Mouse (Mus musculus): ENCODE data around the gene Scfd2. TPM values are rescaled to one million over a fixed set of nuclear protein-coding genes. Genes with fewer than 3 reads are reported as not detected.

Scfd2 gene
- total RNA-seq, 1 experiment from 2014 or later = 11.6 TPM

DNA sequence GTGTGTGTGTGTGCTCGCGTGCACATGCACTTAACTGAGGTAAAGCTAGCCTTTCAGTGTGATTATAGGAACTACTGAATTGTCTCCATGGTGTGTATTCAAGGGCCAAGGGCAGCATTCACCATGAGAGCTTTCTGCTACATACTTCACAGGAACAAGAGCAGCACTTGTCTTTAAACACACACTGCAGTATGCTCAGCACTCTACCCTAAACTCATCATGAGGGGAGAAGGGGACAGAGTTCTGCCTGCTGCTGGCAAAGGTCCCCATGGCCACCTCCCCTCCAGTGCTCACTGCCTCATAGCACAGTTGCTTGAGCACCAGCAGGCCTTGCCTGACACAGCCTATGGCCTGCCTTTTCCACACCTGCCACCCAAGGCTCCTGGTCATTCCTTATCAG is 230.1 kb downstream of the Scfd2 start:
- no peak for ATAC-seq (replicated peaks in 1 of 2; ENCODE audit: insufficient read depth in 1 of 2, low FRiP score in 2 of 2, low TSS enrichment in 1 of 2, low read depth in 1 of 2, poor library complexity in 2 of 2, severe bottlenecking in 2 of 2)

DNA sequence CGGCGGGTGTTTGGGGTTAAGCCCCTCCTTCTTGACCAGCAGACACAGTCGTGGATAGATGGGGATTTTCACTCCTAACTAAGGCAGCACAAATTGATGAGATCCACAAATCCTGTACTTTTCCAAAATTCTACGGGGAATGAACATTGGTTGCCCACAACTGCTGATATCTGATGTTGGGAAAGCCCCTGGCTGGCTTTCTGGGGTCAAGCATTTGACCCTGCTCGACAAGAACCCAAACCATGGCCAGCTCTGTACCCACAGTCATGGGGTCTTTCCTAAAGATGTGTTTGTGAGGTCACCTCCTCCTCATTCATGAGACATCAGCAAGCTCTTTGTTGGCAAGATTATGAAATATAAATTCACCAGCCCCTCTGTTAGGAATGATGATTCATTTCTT is 230.6 kb downstream of the Scfd2 start:
- no peak for ATAC-seq (replicated peaks in 1 of 2; ENCODE audit: insufficient read depth in 1 of 2, low FRiP score in 2 of 2, low TSS enrichment in 1 of 2, low read depth in 1 of 2, poor library complexity in 2 of 2, severe bottlenecking in 2 of 2)

DNA sequence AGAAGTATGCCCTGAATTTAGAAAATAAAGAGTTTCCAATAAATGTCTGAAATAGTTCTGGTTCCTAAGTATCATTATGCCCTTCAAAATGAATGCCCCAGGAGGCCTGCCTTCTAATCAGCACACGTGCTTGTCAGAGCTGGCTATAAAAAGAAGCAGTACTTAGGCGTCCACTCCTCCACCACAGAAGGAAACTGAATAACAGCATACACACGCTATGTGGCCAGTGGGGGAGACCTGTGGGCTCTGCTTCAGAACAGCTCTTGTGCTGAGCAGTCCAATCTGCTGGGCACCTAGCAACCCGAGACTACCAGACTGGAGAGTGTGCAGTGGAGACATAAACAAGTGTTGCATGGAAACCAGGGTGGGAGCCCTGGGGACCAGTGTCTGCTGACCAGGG is 231.4 kb downstream of the Scfd2 start:
- ATAC-seq (replicated peaks in 1 of 2; ENCODE audit: insufficient read depth in 1 of 2, low FRiP score in 2 of 2, low TSS enrichment in 1 of 2, low read depth in 1 of 2, poor library complexity in 2 of 2, severe bottlenecking in 2 of 2) = no peak

DNA sequence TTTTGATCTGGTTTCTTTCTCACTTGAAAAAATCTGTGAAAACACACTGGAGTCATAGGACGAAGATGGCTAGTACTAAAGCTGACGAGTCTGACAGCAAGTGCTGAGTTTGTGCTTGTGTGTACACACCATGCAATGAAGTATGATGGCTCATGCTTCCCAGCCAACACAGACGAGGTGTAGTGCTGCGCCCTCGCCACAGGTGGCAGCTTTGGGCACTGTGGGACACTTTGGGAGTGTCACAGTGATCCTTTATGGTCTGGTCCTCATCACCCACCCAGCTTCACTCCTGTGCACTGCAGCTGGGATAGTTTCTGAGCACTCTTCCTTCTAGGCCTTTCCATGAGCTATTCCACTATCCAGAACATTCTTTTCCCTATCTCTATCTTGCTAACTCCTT is 234.4 kb downstream of the Scfd2 start:
- ATAC-seq (replicated peaks in 1 of 2; ENCODE audit: insufficient read depth in 1 of 2, low FRiP score in 2 of 2, low TSS enrichment in 1 of 2, low read depth in 1 of 2, poor library complexity in 2 of 2, severe bottlenecking in 2 of 2) = peak; percentile 40 to 73; a peak in 2 of 4 replicates

DNA sequence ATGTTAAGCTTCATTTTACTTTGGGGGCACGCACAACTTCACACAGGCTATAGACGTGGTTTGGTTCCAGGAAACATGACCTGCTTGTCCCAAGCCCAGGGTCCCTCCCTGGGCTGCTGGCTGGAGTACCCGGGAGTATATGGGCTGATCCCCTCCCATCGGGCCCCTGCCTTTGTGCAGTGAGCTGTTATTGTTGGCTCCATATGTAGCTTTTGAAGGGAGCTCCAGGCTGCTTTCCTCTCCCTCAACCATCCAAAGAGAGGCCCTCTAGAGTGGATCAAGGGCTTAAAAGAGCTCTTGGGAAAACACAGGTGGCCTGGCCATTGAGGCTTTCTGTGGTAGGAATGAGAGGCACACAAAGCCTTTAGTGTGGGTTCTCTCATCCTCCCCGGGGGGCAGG is 235.5 kb downstream of the Scfd2 start:
- no peak for ATAC-seq (replicated peaks in 1 of 2; ENCODE audit: insufficient read depth in 1 of 2, low FRiP score in 2 of 2, low TSS enrichment in 1 of 2, low read depth in 1 of 2, poor library complexity in 2 of 2, severe bottlenecking in 2 of 2)

DNA sequence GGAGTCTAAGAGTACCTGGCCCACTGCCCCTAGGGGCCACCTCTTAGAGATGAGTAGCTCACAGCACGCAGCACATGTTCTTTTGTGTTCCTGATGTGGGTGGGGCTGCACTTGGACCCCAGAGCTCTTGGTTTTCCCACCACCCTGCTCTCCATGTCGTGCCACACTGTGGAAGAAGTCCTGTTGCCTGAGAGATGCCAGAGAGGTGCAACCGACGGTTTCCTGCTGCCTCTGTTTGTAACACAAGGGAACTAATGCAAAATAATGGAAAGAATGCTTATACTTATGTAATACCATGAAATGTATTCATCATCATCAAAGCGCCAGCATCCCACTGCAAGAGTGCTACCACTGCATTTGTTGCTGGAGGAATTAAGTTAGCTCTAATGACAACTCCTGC is 238.0 kb downstream of the Scfd2 start:
- ATAC-seq (replicated peaks in 1 of 2; ENCODE audit: insufficient read depth in 1 of 2, low FRiP score in 2 of 2, low TSS enrichment in 1 of 2, low read depth in 1 of 2, poor library complexity in 2 of 2, severe bottlenecking in 2 of 2) = no peak

DNA sequence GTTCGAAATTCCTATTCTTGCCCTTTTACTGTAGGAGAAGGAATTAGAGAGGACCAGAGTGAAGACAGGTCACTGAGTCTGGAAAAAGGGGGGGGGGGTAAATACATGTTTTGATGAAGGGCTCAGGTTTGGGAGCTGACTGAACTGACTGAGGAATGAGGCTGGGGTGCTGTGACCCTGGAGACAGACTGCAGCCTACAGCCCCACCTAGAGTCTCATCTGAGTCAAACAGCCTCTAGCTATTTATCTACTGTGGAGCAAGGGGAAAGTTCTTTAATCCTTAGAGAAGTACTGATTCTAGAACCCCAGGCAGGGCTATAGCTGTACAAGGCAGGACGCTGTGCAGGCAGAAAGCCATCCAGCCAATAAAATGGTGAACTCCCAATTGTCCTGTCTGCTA is 239.5 kb downstream of the Scfd2 start:
- ATAC-seq (replicated peaks in 1 of 2; ENCODE audit: insufficient read depth in 1 of 2, low FRiP score in 2 of 2, low TSS enrichment in 1 of 2, low read depth in 1 of 2, poor library complexity in 2 of 2, severe bottlenecking in 2 of 2) = no peak

DNA sequence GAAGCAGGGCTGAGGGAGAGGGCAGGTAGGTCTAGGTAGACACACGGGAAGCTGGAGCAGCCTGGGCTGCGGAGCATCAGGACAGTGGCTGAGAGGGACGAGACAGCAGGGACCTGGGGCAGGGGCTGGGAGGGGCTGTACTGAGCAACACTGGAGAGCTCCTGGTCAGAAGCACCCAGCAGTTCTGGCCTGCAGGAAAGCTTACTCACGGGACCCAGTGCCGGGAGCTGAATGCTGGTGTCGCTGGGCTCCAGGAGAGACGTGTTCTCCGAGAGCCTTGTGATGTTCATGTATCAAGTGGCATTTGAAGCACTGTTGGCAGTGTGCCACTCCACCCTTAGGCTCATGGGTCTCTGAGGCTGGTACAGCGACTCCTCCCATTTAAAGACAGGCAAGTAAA is 240.0 kb downstream of the Scfd2 start:
- no peak for ATAC-seq (replicated peaks in 1 of 2; ENCODE audit: insufficient read depth in 1 of 2, low FRiP score in 2 of 2, low TSS enrichment in 1 of 2, low read depth in 1 of 2, poor library complexity in 2 of 2, severe bottlenecking in 2 of 2)

DNA sequence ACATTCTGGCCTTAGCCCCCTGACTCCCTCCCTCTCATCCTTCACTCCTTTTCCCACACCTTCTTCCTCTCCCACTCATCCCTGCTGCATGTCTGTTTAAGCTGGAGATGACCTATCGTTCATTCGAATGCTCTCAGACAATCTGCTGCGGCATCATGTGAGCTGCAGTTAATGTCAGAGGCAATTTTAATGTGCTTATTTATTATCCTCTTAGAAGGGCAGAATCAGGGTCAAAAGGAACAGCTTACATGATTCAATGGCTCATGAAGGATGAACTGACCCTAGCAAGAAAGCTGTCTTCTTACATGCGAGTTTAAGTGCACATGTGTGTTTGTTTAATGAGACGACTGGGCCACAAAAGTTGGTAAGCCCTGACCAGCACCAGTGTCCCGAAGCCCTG is 241.6 kb downstream of the Scfd2 start:
- ATAC-seq (replicated peaks in 1 of 2; ENCODE audit: insufficient read depth in 1 of 2, low FRiP score in 2 of 2, low TSS enrichment in 1 of 2, low read depth in 1 of 2, poor library complexity in 2 of 2, severe bottlenecking in 2 of 2) = no peak

DNA sequence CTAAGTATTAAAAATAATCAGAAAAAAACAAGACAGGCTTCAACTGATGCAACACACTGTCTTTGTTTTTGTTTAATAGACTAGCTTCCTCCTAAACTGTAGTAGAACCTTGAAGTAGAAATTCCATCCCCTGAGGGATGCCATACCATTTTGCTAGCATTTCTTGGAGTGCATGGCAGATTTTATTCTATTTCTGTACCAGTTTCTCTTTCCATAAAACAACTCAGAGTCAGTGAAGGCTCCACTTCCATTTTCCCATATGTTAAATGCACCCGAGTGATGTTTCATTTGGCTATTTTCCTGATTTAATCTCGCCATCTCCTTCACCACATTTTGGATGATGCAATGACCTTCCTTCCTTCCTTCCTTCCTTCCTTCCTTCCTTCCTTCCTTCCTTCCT is 243.4 kb downstream of the Scfd2 start:
- ATAC-seq (replicated peaks in 1 of 2; ENCODE audit: insufficient read depth in 1 of 2, low FRiP score in 2 of 2, low TSS enrichment in 1 of 2, low read depth in 1 of 2, poor library complexity in 2 of 2, severe bottlenecking in 2 of 2) = no peak

DNA sequence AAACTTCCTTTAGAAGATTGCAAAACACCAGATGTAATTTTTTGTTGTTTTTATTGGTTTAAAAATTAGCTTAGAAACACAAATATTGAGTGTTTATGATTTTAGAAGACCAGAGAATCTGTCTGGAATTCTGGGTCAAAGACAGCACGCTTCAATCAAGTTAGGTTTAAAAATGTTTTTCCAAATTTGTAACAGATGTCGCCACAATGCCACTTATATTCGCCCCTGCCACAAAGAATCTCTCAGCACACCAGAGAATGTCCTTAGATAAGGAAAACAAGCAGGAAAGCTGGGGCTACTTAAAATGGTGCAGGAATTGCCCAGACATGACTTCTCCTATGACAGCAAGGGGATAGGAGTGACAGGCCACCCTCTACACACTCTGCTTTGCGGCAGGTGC is 245.3 kb downstream of the Scfd2 start:
- ATAC-seq (replicated peaks in 1 of 2; ENCODE audit: insufficient read depth in 1 of 2, low FRiP score in 2 of 2, low TSS enrichment in 1 of 2, low read depth in 1 of 2, poor library complexity in 2 of 2, severe bottlenecking in 2 of 2) = no peak

DNA sequence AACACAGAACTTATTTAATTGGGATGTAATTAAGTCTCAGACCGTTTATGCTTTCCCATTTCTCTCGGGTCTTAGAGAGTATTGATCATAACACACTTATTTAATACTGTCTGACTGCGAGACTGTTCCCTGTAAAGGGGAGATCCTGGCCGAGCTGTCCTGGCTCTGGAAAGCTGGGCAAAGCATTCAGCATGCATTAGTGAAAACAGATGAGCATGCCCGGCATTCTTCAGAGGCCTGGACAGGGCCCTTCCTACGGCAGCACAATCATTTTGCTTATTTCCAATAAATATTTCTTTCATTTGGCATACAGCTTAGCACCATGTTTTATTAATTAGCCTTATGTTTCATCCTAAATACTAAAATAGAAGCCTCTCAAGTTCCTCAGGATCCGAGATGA is 245.8 kb downstream of the Scfd2 start:
- no peak for ATAC-seq (replicated peaks in 1 of 2; ENCODE audit: insufficient read depth in 1 of 2, low FRiP score in 2 of 2, low TSS enrichment in 1 of 2, low read depth in 1 of 2, poor library complexity in 2 of 2, severe bottlenecking in 2 of 2)

DNA sequence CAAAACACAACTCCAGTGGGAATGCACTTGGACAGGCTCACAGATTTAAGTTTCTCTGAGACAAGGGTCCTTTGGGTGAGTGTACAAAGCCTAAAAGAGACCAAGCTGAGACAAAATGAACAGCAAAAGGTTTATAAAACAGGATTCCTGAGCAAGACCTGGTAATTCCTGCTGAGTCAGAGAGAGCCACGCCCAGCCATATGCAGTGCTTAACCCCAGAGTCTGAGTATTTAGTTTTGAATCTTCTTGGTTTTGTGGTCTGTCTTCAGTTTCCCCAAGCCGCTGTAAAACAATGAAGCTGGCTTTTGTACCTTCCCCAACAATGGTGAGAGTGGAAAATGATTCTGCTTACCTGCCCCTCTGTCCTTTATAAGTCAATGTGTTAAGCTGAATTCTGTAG is 246.3 kb downstream of the Scfd2 start:
- peak; percentile 66 to 72 for ATAC-seq (replicated peaks in 1 of 2; ENCODE audit: insufficient read depth in 1 of 2, low FRiP score in 2 of 2, low TSS enrichment in 1 of 2, low read depth in 1 of 2, poor library complexity in 2 of 2, severe bottlenecking in 2 of 2)

DNA sequence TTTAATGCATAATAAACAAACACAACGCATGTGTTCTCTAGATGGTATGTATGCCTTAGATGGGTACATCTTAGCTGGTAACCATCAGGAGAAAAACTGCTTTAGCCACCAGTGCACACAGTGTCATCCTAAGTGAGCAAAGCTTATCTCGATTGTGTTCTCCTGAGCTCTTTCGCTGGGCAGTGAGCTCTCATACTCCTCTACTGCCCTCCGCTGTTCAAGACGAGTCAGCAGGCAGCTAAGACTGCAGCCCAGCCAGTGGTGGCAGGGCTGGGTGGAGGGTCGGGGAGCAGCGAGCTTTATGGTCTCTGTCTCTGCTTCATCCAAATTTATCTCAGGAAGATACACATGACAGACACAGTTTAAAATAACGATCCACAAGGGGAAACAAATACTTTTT is 248.0 kb downstream of the Scfd2 start:
- peak in 1 of 2 experiments; percentile 35; a peak in 1 of 4 replicates for ATAC-seq (replicated peaks in 1 of 2; ENCODE audit: insufficient read depth in 1 of 2, low FRiP score in 2 of 2, low TSS enrichment in 1 of 2, low read depth in 1 of 2, poor library complexity in 2 of 2, severe bottlenecking in 2 of 2)

DNA sequence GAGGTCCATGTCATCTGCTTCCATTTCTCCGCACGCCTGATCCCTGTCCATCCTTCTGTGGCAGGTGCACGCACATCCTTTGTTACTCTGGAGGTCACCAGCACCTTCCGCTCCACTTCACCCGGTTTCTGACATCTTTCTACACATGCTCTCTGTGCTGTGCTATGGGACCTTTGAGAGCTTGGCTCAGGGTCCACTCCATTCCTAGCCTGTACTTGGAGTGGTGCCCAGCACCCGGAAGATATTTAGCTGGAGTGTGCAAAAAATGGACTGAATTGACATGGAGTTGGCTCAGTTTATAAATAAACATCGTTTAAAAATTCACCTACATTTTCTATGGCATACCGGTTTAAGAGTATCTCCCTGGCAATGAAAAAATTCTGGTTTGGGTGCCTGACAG is 250.1 kb downstream of the Scfd2 start:
- no peak for ATAC-seq (replicated peaks in 1 of 2; ENCODE audit: insufficient read depth in 1 of 2, low FRiP score in 2 of 2, low TSS enrichment in 1 of 2, low read depth in 1 of 2, poor library complexity in 2 of 2, severe bottlenecking in 2 of 2)

DNA sequence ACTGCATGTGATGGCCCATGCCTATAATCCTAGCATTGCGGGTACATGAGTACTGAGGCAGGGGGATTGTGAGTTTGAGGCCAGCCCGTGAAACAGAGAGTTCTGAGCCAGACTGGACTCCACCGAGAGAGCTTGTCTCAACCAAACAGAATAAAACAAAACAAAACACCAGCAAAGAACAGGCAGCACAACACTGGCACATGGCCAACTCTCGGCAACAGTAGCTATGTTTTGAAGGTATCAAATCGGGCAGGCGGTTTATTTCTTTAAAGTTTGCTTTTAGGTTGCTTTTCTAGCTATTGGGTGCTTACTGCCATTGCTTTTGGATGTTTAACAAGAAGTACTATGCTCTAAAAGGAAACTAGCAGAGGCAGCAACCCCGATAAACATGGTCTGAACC is 251.9 kb downstream of the Scfd2 start:
- ATAC-seq (replicated peaks in 1 of 2; ENCODE audit: insufficient read depth in 1 of 2, low FRiP score in 2 of 2, low TSS enrichment in 1 of 2, low read depth in 1 of 2, poor library complexity in 2 of 2, severe bottlenecking in 2 of 2) = no peak

DNA sequence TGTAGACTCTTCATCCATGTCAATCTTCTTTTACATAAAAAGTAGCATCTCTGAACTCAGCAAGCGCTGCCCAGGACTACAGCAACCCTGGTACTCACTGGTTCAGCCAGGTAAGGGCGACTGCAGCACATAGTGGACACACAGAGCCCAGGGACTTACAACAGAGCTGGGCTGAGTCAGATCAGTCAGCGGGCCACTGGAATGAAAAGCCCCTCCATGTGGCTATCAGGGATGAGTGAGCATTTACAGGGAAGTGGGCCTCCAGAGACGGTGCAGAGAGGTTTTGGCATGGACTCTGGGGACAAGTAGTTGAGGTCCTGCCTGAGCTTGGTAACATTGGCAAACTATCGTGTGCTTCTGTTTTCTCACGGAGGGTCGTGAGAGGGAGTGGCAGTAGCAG is 253.1 kb downstream of the Scfd2 start:
- ATAC-seq (replicated peaks in 1 of 2; ENCODE audit: insufficient read depth in 1 of 2, low FRiP score in 2 of 2, low TSS enrichment in 1 of 2, low read depth in 1 of 2, poor library complexity in 2 of 2, severe bottlenecking in 2 of 2) = no peak

DNA sequence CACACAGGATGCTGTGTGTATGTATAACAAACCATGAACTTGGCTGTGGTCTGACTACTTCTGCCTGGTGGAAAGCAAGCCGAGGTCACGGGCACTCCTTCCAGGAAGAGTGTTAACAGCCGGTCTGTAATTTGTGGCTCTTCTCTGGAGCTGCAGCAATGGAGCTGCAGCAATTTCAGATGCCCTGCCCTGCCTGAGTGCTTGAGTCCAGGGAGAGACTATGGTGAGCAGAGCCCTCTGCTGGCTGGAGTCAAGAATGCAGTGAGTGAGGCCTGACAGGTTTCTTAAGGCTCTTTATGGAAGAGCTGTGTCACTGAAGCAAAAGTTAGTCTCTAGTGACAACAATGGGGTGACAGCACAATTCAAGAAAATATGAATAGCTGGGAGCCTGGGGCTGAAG is 253.8 kb downstream of the Scfd2 start:
- ATAC-seq (replicated peaks in 1 of 2; ENCODE audit: insufficient read depth in 1 of 2, low FRiP score in 2 of 2, low TSS enrichment in 1 of 2, low read depth in 1 of 2, poor library complexity in 2 of 2, severe bottlenecking in 2 of 2) = peak; percentile 77 to 80

DNA sequence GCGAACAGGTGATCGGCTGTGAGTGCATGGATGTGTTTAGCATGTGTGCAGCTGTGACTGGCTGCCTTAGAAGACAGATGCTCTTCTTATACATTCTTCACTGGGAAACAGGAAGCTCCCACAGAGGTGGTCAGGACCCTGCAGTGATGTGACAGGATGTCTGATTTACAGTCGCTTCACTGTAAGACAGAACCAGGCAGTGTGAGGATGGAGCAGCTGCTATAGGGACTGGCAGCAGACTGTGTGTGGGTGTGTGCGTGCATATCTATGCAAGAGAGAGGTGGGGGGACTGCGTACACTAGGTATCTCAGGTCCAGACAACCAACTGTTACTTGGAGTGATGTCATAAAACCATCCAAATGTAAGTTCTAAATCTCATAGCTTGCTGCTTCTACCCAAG is 254.3 kb downstream of the Scfd2 start:
- ATAC-seq (replicated peaks in 1 of 2; ENCODE audit: insufficient read depth in 1 of 2, low FRiP score in 2 of 2, low TSS enrichment in 1 of 2, low read depth in 1 of 2, poor library complexity in 2 of 2, severe bottlenecking in 2 of 2) = no peak

DNA sequence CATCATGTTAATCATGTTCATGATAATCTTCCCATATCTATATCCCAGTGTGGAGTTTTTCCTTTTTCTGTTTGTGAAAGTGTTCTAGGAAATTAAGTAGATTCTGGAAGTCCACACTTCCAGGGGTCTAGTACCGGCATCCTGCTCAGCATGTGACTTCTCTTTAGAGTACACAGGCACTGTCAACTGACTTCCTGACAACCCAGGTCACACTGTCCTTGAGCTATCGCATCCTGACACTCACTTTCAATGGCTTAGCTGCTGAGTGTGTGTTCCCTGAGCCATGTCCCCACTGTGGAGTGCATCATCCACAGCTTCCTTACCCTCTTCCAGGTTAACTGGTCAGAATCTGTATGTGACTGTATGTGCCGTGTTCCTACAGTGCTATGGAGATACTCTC is 258.2 kb downstream of the Scfd2 start:
- no peak for ATAC-seq (replicated peaks in 1 of 2; ENCODE audit: insufficient read depth in 1 of 2, low FRiP score in 2 of 2, low TSS enrichment in 1 of 2, low read depth in 1 of 2, poor library complexity in 2 of 2, severe bottlenecking in 2 of 2)
